Mouse (Mus musculus): ENCODE results near the gene Nr1h2. TPM values are rescaled to one million over a fixed set of nuclear protein-coding genes. Genes with fewer than 3 reads are reported as not detected.

Nr1h2 gene
- polyA plus RNA-seq, 1 experiment from 2014 or later: 56.5 TPM

DNA sequence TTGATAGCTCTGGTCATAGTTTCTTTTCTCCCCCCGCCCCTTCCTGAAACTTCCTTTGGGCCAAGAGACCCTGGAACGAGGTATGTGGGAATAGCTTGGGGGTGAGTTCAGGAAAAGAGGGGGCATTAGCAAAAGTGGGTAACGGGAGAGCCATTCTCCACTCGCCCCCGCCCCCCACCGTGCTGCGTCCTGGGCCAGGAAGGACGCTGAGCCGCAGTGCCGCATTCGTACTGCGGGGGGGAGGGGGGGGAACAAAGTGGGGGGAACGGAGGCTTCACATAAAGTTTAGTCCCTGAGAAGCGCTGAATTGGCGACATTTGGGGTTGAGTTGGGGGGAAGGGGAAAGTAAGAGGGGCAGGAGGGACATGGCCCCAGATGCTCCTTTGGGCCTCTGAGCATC is 39.3 kb upstream of the Nr1h2 start:
- peaks cover 14% of the 10 kb centered on the region for H3K27me3 ChIP-seq (ENCODE audit: control insufficient read depth, insufficient read depth, low read length)
- H3K4me3 ChIP-seq (ENCODE audit: low read depth, low read length): no peak overlapping the region
- no peak overlapping the region for H3K27ac ChIP-seq (replicated peaks)
- no peak for DNase-seq (ENCODE audit: low spot score)
- H3K36me3 ChIP-seq (ENCODE audit: control insufficient read depth, insufficient read depth, low read length): no peaks in the 10 kb centered on the region
- 4% methylated on average over 15 of the region's 15 CpGs for WGBS
- no peak for ATAC-seq (ENCODE audit: low FRiP score, low TSS enrichment)
- no peak overlapping the region for H3K9ac ChIP-seq (ENCODE audit: low read length)
- peaks cover 5% of the 10 kb centered on the region for H3K4me1 ChIP-seq (replicated peaks; ENCODE audit: control insufficient read depth, insufficient read depth)
- H3K9me3 ChIP-seq (ENCODE audit: control insufficient read depth, low read length): no peaks in the 10 kb centered on the region
- no peak overlapping the region for H3K4me2 ChIP-seq (replicated peaks; ENCODE audit: low read depth)
- TF ChIP-seq CTCF (IDR thresholded peaks at IDR 0.05; ENCODE audit: low read depth) (no peak), EP300 (optimal IDR thresholded peaks at IDR 0.05) (no peak)

DNA sequence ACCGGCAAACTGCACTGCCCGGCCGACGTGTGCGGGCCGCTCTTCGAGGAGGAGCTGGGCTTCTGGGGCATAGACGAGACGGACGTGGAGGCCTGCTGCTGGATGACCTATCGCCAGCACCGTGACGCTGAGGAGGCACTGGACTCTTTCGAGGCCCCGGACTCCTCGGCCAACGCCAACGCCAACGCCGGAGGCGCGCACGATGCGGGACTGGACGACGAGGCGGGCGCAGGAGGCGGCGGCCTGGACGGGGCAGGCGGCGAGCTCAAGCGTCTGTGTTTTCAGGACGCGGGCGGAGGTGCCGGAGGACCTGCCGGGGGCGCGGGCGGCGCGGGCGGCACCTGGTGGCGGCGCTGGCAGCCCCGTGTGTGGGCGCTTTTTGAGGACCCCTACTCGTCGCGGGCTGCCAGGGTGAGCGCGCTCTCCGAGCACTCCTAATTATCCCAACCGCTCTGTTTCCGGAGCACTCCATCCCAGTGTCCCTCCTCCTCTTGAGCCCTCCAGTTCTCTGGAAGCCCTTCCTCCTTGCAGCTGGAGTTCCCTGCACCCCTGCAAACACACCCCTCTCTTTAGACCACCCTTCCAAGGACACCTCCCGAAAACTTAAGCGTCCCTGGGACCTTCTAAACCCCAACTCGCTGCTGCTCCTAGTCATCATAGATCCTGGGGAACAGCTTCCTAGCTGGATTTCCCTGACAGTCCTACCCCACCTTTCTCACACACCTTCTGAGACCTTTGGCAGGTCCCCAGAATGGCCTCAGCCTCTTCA is 37.8 kb upstream of the Nr1h2 start:
- Histone ChIP-seq H3K4me1 (replicated peaks; ENCODE audit: control insufficient read depth, insufficient read depth) (peaks cover 5% of the 10 kb centered on the region), H3K27ac (replicated peaks) (no peak overlapping the region), H3K4me3 (ENCODE audit: low read depth, low read length) (peak overlapping the region; percentile 46), H3K9me3 (ENCODE audit: control insufficient read depth, low read length) (no peaks in the 10 kb centered on the region), H3K36me3 (ENCODE audit: control insufficient read depth, insufficient read depth, low read length) (no peaks in the 10 kb centered on the region), H3K9ac (ENCODE audit: low read length) (peak overlapping the region; percentile 38; the same call in 1 of the 2 replicates), H3K27me3 (ENCODE audit: control insufficient read depth, insufficient read depth, low read length) (peaks cover 25% of the 10 kb centered on the region), H3K4me2 (replicated peaks; ENCODE audit: low read depth) (peak overlapping the region; percentile 90)
- DNase-seq (ENCODE audit: low spot score) (no peak), ATAC-seq (ENCODE audit: low FRiP score, low TSS enrichment) (no peak)
- no peak for TF ChIP-seq CTCF (IDR thresholded peaks at IDR 0.05; ENCODE audit: low read depth)
- TF ChIP-seq EP300 (optimal IDR thresholded peaks at IDR 0.05): no peak
- WGBS: under 1% methylated on average over 58 of the region's 60 CpGs

DNA sequence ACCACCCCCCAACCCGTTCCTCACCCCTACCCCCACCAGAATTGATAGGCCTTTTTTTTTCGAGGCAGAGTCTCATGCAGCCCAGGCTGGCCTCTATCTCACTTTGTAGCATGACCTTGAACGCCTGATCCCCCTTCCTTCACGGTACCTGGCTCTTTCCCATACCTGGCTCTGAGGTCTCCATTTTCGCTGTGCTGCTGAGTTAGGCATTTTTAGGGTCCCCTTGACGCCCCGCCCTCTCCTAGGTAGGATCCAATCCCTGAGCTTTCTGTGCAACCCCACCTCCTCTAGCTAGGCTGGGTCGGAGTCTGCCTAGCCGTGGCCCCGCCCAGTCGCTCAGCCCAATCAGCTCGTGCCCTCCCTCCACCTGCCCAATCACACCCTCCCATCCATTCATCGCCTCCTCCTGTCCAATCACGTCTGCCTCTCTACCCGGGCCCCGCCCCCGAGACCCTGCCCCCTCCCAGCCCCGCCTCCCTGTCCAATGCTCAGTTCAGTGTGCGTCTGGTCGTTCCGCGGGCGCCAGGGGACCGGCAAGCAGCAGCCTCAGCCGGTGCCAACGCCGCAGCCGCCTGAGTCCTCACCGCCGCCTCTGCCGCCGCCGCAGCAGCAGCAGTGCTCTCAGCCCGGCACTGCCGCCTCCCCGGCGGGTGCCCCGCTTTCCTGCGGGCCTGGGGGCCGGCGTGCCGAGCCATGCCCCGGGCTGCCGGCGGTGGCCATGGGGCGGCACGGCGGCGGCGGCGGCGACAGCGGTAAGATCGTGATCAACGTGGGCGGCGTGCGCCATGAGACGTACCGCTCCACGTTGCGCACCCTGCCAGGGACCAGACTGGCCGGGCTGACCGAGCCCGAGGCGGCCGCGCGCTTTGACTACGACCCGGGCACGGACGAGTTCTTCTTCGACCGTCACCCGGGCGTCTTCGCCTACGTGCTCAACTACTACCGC is 36.9 kb upstream of the Nr1h2 start, which contains the start of gene Kcnc3:
Gene Kcnc3, plus strand, starts transcription at position 263 of the 946 bp plus-strand sequence.
- peak; percentile 95 for DNase-seq (ENCODE audit: low spot score)
- H3K36me3 ChIP-seq (ENCODE audit: control insufficient read depth, insufficient read depth, low read length): no peaks in the 10 kb centered on the region
- peak; percentile 94 for ATAC-seq (ENCODE audit: low FRiP score, low TSS enrichment)
- no peak within 1 kb of the TSS for H3K27ac ChIP-seq (replicated peaks)
- H3K9me3 ChIP-seq (ENCODE audit: control insufficient read depth, low read length): no peaks in the 10 kb centered on the region
- H3K4me3 ChIP-seq (ENCODE audit: low read depth, low read length): peak within 1 kb of the TSS; percentile 46
- peaks cover 5% of the 10 kb centered on the region for H3K4me1 ChIP-seq (replicated peaks; ENCODE audit: control insufficient read depth, insufficient read depth)
- no peak for TF ChIP-seq EP300 (optimal IDR thresholded peaks at IDR 0.05)
- no peak for TF ChIP-seq CTCF (IDR thresholded peaks at IDR 0.05; ENCODE audit: low read depth)
- H3K4me2 ChIP-seq (replicated peaks; ENCODE audit: low read depth): peak within 1 kb of the TSS; percentile 90
- under 1% methylated on average over 63 of the region's 80 CpGs for WGBS
- H3K9ac ChIP-seq (ENCODE audit: low read length): peak within 1 kb of the TSS; percentile 38; the same call in 1 of the 2 replicates
- H3K27me3 ChIP-seq (ENCODE audit: control insufficient read depth, insufficient read depth, low read length): peaks cover 25% of the 10 kb centered on the region

DNA sequence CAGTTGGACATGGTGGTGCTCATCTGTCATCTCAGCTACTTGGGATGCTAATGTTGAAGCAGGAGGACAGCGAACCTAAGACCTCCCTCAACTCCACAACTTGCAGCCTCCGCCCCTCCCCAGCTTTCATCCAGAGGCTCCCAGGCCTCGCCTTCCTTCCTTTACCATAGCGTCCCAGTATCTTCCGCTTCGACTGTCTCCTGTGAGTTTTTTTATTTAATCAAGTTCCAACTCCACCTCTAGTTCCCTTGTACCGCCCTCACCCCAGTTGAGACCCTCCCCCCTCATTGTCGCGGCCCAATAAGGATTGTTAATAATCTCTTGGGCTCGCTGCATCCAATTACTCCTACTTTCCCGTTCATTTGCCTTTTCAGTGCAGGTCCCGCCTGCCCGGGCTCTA is 36.2 kb upstream of the Nr1h2 start:
- H3K4me2 ChIP-seq (replicated peaks; ENCODE audit: low read depth): no peak overlapping the region; the same call in 1 of the 2 replicates
- no peak overlapping the region for H3K4me3 ChIP-seq (ENCODE audit: low read depth, low read length)
- H3K9ac ChIP-seq (ENCODE audit: low read length): no peak overlapping the region
- TF ChIP-seq CTCF (IDR thresholded peaks at IDR 0.05; ENCODE audit: low read depth): no peak
- TF ChIP-seq EP300 (optimal IDR thresholded peaks at IDR 0.05): no peak
- H3K4me1 ChIP-seq (replicated peaks; ENCODE audit: control insufficient read depth, insufficient read depth): peaks cover 5% of the 10 kb centered on the region
- H3K27me3 ChIP-seq (ENCODE audit: control insufficient read depth, insufficient read depth, low read length): peaks cover 25% of the 10 kb centered on the region
- H3K9me3 ChIP-seq (ENCODE audit: control insufficient read depth, low read length): no peaks in the 10 kb centered on the region
- no peak for ATAC-seq (ENCODE audit: low FRiP score, low TSS enrichment)
- no peaks in the 10 kb centered on the region for H3K36me3 ChIP-seq (ENCODE audit: control insufficient read depth, insufficient read depth, low read length)
- DNase-seq (ENCODE audit: low spot score): no peak
- 7% methylated on average over 13 of the region's 13 CpGs for WGBS
- no peak overlapping the region for H3K27ac ChIP-seq (replicated peaks)

DNA sequence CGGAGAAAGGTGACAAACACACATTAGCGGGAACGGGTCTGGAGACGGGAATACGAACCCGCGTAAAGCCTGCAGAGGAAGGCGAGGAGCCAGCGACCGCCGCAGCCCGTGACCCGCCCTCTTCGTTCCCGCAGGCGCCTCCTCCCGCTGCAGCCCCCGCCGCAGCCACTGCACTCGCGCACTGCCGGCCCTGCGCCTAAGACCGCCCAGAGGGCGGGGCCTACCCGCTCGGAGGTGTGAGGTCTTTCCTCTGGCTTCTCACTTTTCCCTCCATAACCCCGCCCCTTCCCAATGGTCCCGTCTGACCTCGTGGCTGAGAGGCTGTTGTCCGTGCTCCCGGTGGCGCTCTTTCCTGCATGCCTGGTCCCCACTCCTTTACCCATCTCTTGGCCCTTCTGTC is 35.4 kb upstream of the Nr1h2 start:
- ATAC-seq (ENCODE audit: low FRiP score, low TSS enrichment): 0 out of 2 replicates have a peak, but pooled peaks have one; percentile 27
- 2% methylated on average over 30 of the region's 33 CpGs for WGBS
- Histone ChIP-seq H3K27ac (replicated peaks) (no peak overlapping the region), H3K36me3 (ENCODE audit: control insufficient read depth, insufficient read depth, low read length) (no peaks in the 10 kb centered on the region), H3K27me3 (ENCODE audit: control insufficient read depth, insufficient read depth, low read length) (peaks cover 25% of the 10 kb centered on the region), H3K4me2 (replicated peaks; ENCODE audit: low read depth) (peak overlapping the region; percentile 62), H3K9ac (ENCODE audit: low read length) (no peak overlapping the region), H3K9me3 (ENCODE audit: control insufficient read depth, low read length) (no peaks in the 10 kb centered on the region), H3K4me3 (ENCODE audit: low read depth, low read length) (peak overlapping the region; percentile 34), H3K4me1 (replicated peaks; ENCODE audit: control insufficient read depth, insufficient read depth) (peaks cover 5% of the 10 kb centered on the region)
- TF ChIP-seq EP300 (optimal IDR thresholded peaks at IDR 0.05) (no peak), CTCF (IDR thresholded peaks at IDR 0.05; ENCODE audit: low read depth) (no peak)
- DNase-seq (ENCODE audit: low spot score): peak; percentile 79
